Mouse (Mus musculus): Measurements from ENCODE around the gene Mettl8. TPM values are rescaled to one million over a fixed set of nuclear protein-coding genes. Genes with fewer than 3 reads are reported as not detected.

Gene Mettl8
- polyA plus RNA-seq, 1 experiment from 2014 or later: 6.0 TPM

GRCm38 (mm10) chr2:71020674-71021073, 34.7 kb downstream of the Mettl8 start:
- Histone ChIP-seq H3K9ac (ENCODE audit: low read depth, low read length) (no peak overlapping the region), H3K9me3 (ENCODE audit: control insufficient read depth) (no peaks in the 10 kb centered on the region), H3K4me3 (ENCODE audit: low read depth, low read length) (no peak overlapping the region), H3K36me3 (ENCODE audit: control insufficient read depth, insufficient read depth) (no peaks in the 10 kb centered on the region), H3K4me2 (replicated peaks; ENCODE audit: low read depth) (no peak overlapping the region), H3K4me1 (replicated peaks; ENCODE audit: control insufficient read depth, insufficient read depth, low read length) (no peaks in the 10 kb centered on the region), H3K27me3 (replicated peaks; ENCODE audit: control insufficient read depth, insufficient read depth, low read length) (no peaks in the 10 kb centered on the region), H3K27ac (ENCODE audit: low read depth, low read length) (no peak overlapping the region)
- WGBS: 78% methylated on average over 8 of the region's 8 CpGs
- no peak for ATAC-seq
- no peak for TF ChIP-seq CTCF (IDR thresholded peaks at IDR 0.05; ENCODE audit: low read depth)

GRCm38 (mm10) chr2:71019704-71020375, 35.5 kb downstream of the Mettl8 start:
- TF ChIP-seq CTCF (IDR thresholded peaks at IDR 0.05; ENCODE audit: low read depth): no peak
- H3K36me3 ChIP-seq (ENCODE audit: control insufficient read depth, insufficient read depth): no peaks in the 10 kb centered on the region
- no peak for ATAC-seq
- H3K27me3 ChIP-seq (replicated peaks; ENCODE audit: control insufficient read depth, insufficient read depth, low read length): no peaks in the 10 kb centered on the region
- no peak overlapping the region for H3K4me3 ChIP-seq (ENCODE audit: low read depth, low read length)
- no peak overlapping the region for H3K9ac ChIP-seq (ENCODE audit: low read depth, low read length)
- no peaks in the 10 kb centered on the region for H3K9me3 ChIP-seq (ENCODE audit: control insufficient read depth)
- H3K4me2 ChIP-seq (replicated peaks; ENCODE audit: low read depth): no peak overlapping the region
- H3K4me1 ChIP-seq (replicated peaks; ENCODE audit: control insufficient read depth, insufficient read depth, low read length): no peaks in the 10 kb centered on the region
- no peak overlapping the region for H3K27ac ChIP-seq (ENCODE audit: low read depth, low read length)
- 72% methylated on average over 8 of the region's 8 CpGs for WGBS

- no peak overlapping the region for H3K27ac ChIP-seq (ENCODE audit: low read depth, low read length)
- no peaks in the 10 kb centered on the region for H3K27me3 ChIP-seq (replicated peaks; ENCODE audit: control insufficient read depth, insufficient read depth, low read length)
- H3K4me3 ChIP-seq (ENCODE audit: low read depth, low read length): no peak overlapping the region
- TF ChIP-seq CTCF (IDR thresholded peaks at IDR 0.05; ENCODE audit: low read depth): no peak
- H3K9ac ChIP-seq (ENCODE audit: low read depth, low read length): no peak overlapping the region
- no peaks in the 10 kb centered on the region for H3K9me3 ChIP-seq (ENCODE audit: control insufficient read depth)
- WGBS: 74% methylated on average over 9 of the region's 9 CpGs
- no peak overlapping the region for H3K4me2 ChIP-seq (replicated peaks; ENCODE audit: low read depth)
- H3K36me3 ChIP-seq (ENCODE audit: control insufficient read depth, insufficient read depth): no peaks in the 10 kb centered on the region
- no peaks in the 10 kb centered on the region for H3K4me1 ChIP-seq (replicated peaks; ENCODE audit: control insufficient read depth, insufficient read depth, low read length)
- no peak for ATAC-seq
These were observed 36.1 kb downstream of the Mettl8 start for GRCm38 (mm10) chr2:71019277-71019676.

GRCm38 (mm10) chr2:71013521-71013920, 41.9 kb downstream of the Mettl8 start:
- H3K4me1 ChIP-seq (replicated peaks; ENCODE audit: control insufficient read depth, insufficient read depth, low read length): no peaks in the 10 kb centered on the region
- H3K27me3 ChIP-seq (replicated peaks; ENCODE audit: control insufficient read depth, insufficient read depth, low read length): no peaks in the 10 kb centered on the region
- no peak for TF ChIP-seq CTCF (IDR thresholded peaks at IDR 0.05; ENCODE audit: low read depth)
- no peaks in the 10 kb centered on the region for H3K36me3 ChIP-seq (ENCODE audit: control insufficient read depth, insufficient read depth)
- WGBS: 96% methylated on average over 7 of the region's 7 CpGs
- H3K4me2 ChIP-seq (replicated peaks; ENCODE audit: low read depth): no peak overlapping the region
- H3K4me3 ChIP-seq (ENCODE audit: low read depth, low read length): no peak overlapping the region
- no peak overlapping the region for H3K27ac ChIP-seq (ENCODE audit: low read depth, low read length)
- no peak for ATAC-seq
- no peaks in the 10 kb centered on the region for H3K9me3 ChIP-seq (ENCODE audit: control insufficient read depth)
- H3K9ac ChIP-seq (ENCODE audit: low read depth, low read length): no peak overlapping the region

GRCm38 (mm10) chr2:71011816-71012215, 43.6 kb downstream of the Mettl8 start:
- Histone ChIP-seq H3K4me1 (replicated peaks; ENCODE audit: control insufficient read depth, insufficient read depth, low read length) (no peaks in the 10 kb centered on the region), H3K4me3 (ENCODE audit: low read depth, low read length) (no peak overlapping the region), H3K27ac (ENCODE audit: low read depth, low read length) (no peak overlapping the region), H3K27me3 (replicated peaks; ENCODE audit: control insufficient read depth, insufficient read depth, low read length) (no peaks in the 10 kb centered on the region), H3K4me2 (replicated peaks; ENCODE audit: low read depth) (no peak overlapping the region), H3K9me3 (ENCODE audit: control insufficient read depth) (no peaks in the 10 kb centered on the region), H3K9ac (ENCODE audit: low read depth, low read length) (no peak overlapping the region), H3K36me3 (ENCODE audit: control insufficient read depth, insufficient read depth) (no peaks in the 10 kb centered on the region)
- WGBS: 88% methylated on average over 1 of the region's 1 CpGs
- no peak for TF ChIP-seq CTCF (IDR thresholded peaks at IDR 0.05; ENCODE audit: low read depth)
- no peak for ATAC-seq

- H3K4me3 ChIP-seq (ENCODE audit: low read depth, low read length): no peak overlapping the region
- no peak for ATAC-seq
These were observed 51.0 kb downstream of the Mettl8 start for GRCm38 (mm10) chr2:71004354-71004753.

More at GRCm38 (mm10) chr2:71004354-71004753, 51.0 kb downstream of the Mettl8 start:
- no peak overlapping the region for H3K27ac ChIP-seq (ENCODE audit: low read depth, low read length)
- no peaks in the 10 kb centered on the region for H3K36me3 ChIP-seq (ENCODE audit: control insufficient read depth, insufficient read depth)
- no peak overlapping the region for H3K9ac ChIP-seq (ENCODE audit: low read depth, low read length)
- H3K4me2 ChIP-seq (replicated peaks; ENCODE audit: low read depth): no peak overlapping the region
- H3K9me3 ChIP-seq (ENCODE audit: control insufficient read depth): no peaks in the 10 kb centered on the region
- 53% methylated on average over 4 of the region's 4 CpGs for WGBS
- no peaks in the 10 kb centered on the region; the same call in 1 of the 2 replicates for H3K4me1 ChIP-seq (replicated peaks; ENCODE audit: control insufficient read depth, insufficient read depth, low read length)
- H3K27me3 ChIP-seq (replicated peaks; ENCODE audit: control insufficient read depth, insufficient read depth, low read length): no peaks in the 10 kb centered on the region
- no peak for TF ChIP-seq CTCF (IDR thresholded peaks at IDR 0.05; ENCODE audit: low read depth)
